In genomic region chr7:38271511-38271811, GRCm38 (mm10) we compare ENCODE assay signal across 8 mouse cellular contexts. TPM values are rescaled to one million over a fixed set of nuclear protein-coding genes. Genes with fewer than 3 reads are reported as not detected.
DNase-seq lines count a peak whose midpoint lies in the region; ATAC-seq and TF ChIP-seq lines count a peak whose summit lies in the region.

No protein-coding gene starts in this region.

- in situ Hi-C loops in Patski (cut with MboI; ENCODE audit: low pct_unique_long_range_greater_than_20kb) = no loop called here

- no peak for TF ChIP-seq EP300 in heart, postnatal 0 days (IDR thresholded peaks at IDR 0.05; ENCODE audit: low read depth)

- 1% methylated on average over 11 of the region's 11 CpGs for WGBS in heart, postnatal 0 days
- WGBS in hindbrain, embryonic 10.5 days = 0% methylated on average over 11 of the region's 11 CpGs
- WGBS in midbrain, embryonic 10.5 days = 1% methylated on average over 11 of the region's 11 CpGs

- no peak for TF ChIP-seq CTCF in heart, postnatal 0 days (IDR thresholded peaks at IDR 0.05; ENCODE audit: low read depth)
- TF ChIP-seq CTCF in Patski (IDR thresholded peaks at IDR 0.05) = no peak

- peak overlapping the region; percentile 92 for H3K4me3 ChIP-seq in heart, postnatal 0 days (ENCODE audit: low read depth, low read length)
- peak overlapping the region; percentile 63 for H3K4me3 ChIP-seq in hindbrain, embryonic 10.5 days
- peak overlapping the region; percentile 83 for H3K4me3 ChIP-seq in midbrain, embryonic 10.5 days

- no peaks in the 10 kb centered on the region for H3K9me3 ChIP-seq in heart, postnatal 0 days (replicated peaks; ENCODE audit: control insufficient read depth, low read length)
- H3K9me3 ChIP-seq in hindbrain, embryonic 10.5 days = no peaks in the 10 kb centered on the region
- H3K9me3 ChIP-seq in midbrain, embryonic 10.5 days (replicated peaks) = no peaks in the 10 kb centered on the region

- CTCF ChIA-PET in Patski (lab: Charles Lee) = interaction anchor here (1.8 to 3.0 kb wide), 2 partner anchors 70 to 88 kb away, joined by 5 to 16 read pairs; partner anchors contain the start of gene 1600014C10Rik

- no peak for DNase-seq in heart, postnatal 0 days (ENCODE audit: low spot score)
- no peak for DNase-seq in heart, postnatal 10 days
- no peak for DNase-seq in Patski (ENCODE audit: low read depth, low spot score)
- DNase-seq in hindbrain, embryonic 10.5 days (ENCODE audit: low spot score) = no peak
- no peak for DNase-seq in midbrain, embryonic 10.5 days (ENCODE audit: low spot score)
- no peak for DNase-seq in gastrocnemius, postnatal 4 days (ENCODE audit: low spot score in 2 of 2)
- no peak for DNase-seq in left cerebral cortex, adult 8-10 months (ENCODE audit: low spot score in 2 of 2)
- no peak for DNase-seq in cerebellum, postnatal 36 days

- H3K9ac ChIP-seq in heart, postnatal 0 days (replicated peaks; ENCODE audit: low read depth, low read length) = peak overlapping the region; percentile 83

- POLR2A ChIA-PET in Patski (lab: Charles Lee) = interaction anchor here (0.8 to 1.3 kb wide), 4 partner anchors 11 to 89 kb away, joined by 3 to 4 read pairs (median 4); partner anchors contain the start of gene 1600014C10Rik

- peak overlapping the region; percentile 69 for H3K27ac ChIP-seq in heart, postnatal 0 days (ENCODE audit: low read depth)
- H3K27ac ChIP-seq in hindbrain, embryonic 10.5 days = peak overlapping the region; percentile 89
- peak overlapping the region; percentile 89 for H3K27ac ChIP-seq in midbrain, embryonic 10.5 days (replicated peaks)

- intact Hi-C loops in heart, postnatal 10 days (cut with DNase I) = loop anchor here (2.0 to 10.0 kb wide), 2 partner anchors 43 to 897 kb away; partner anchors contain the start of gene Plekhf1

- peak overlapping the region; percentile 91 for H3K4me2 ChIP-seq in heart, postnatal 0 days (ENCODE audit: low read depth, low read length)

- ATAC-seq in heart, postnatal 0 days (ENCODE audit: insufficient read depth, low read depth) = 0 out of 2 replicates have a peak, but pooled peaks have one; percentile 37
- ATAC-seq in Patski = peak; percentile 52

- H3K27me3 ChIP-seq in heart, postnatal 0 days (ENCODE audit: control insufficient read depth, insufficient read depth, low read length) = no peaks in the 10 kb centered on the region
- H3K27me3 ChIP-seq in Patski = no peaks in the 10 kb centered on the region
- no peaks in the 10 kb centered on the region for H3K27me3 ChIP-seq in hindbrain, embryonic 10.5 days (ENCODE audit: insufficient read depth, poor library complexity, severe bottlenecking)
- no peaks in the 10 kb centered on the region for H3K27me3 ChIP-seq in midbrain, embryonic 10.5 days (ENCODE audit: low read depth, poor library complexity, severe bottlenecking)

- H3K4me1 ChIP-seq in heart, postnatal 0 days (ENCODE audit: control insufficient read depth, insufficient read depth) = peaks cover 16% of the 10 kb centered on the region
- peaks cover 16% of the 10 kb centered on the region for H3K4me1 ChIP-seq in hindbrain, embryonic 10.5 days (replicated peaks)
- peaks cover 17% of the 10 kb centered on the region for H3K4me1 ChIP-seq in midbrain, embryonic 10.5 days

- peaks cover 20% of the 10 kb centered on the region for H3K36me3 ChIP-seq in heart, postnatal 0 days (replicated peaks; ENCODE audit: control insufficient read depth, insufficient read depth, low read length)
- peaks cover 24% of the 10 kb centered on the region for H3K36me3 ChIP-seq in hindbrain, embryonic 10.5 days
- H3K36me3 ChIP-seq in midbrain, embryonic 10.5 days = peaks cover 24% of the 10 kb centered on the region

RNA-seq across cellular contexts. Expression of gene Pop4, which starts 0.2 kb away (rescaled TPM):
- total RNA-seq in heart, postnatal 0 days (2014; rRNA removed; ENCODE audit: low replicate concordance) = 27.7 and 29.2 TPM in 2 replicates
- polyA plus RNA-seq in heart, postnatal 0 days (2015; fragmentation: Nextera tagmentation; extraction: Ambion mirVana) = 26.3 TPM in 2 replicates
- 10 to 100 TPM; 19.0 to 24.0 TPM for total RNA-seq in heart, postnatal 10 days (2021)
- polyA plus RNA-seq in Patski (2021) = 38.8 TPM
- 83.2 and 92.3 TPM in 2 replicates for polyA plus RNA-seq in hindbrain, embryonic 10.5 days (2016; fragmentation: Nextera tagmentation; extraction: Ambion mirVana)
- 95.8 and 96.1 TPM in 2 replicates for polyA plus RNA-seq in midbrain, embryonic 10.5 days (2016; fragmentation: Nextera tagmentation; extraction: Ambion mirVana)
- total RNA-seq in gastrocnemius, postnatal 4 days (2021) = 10 to 100 TPM; 20.1 to 26.3 TPM
- total RNA-seq in left cerebral cortex, adult 8-10 months (2022) = 10 to 100 TPM; 22.6 to 25.6 (median 23.6) TPM

RNA-seq across cellular contexts. Expression of gene Plekhf1, which starts 43.6 kb away (rescaled TPM):
- total RNA-seq in heart, postnatal 0 days (2014; rRNA removed; ENCODE audit: low replicate concordance) = 6.3 and 17.5 TPM in 2 replicates
- polyA plus RNA-seq in heart, postnatal 0 days (2015; fragmentation: Nextera tagmentation; extraction: Ambion mirVana) = 6.6 and 8.6 TPM in 2 replicates
- 10 to 100 TPM in 1 of 2 experiments, 1 to 10 TPM in 1; 9.7 to 11.0 TPM for total RNA-seq in heart, postnatal 10 days (2021)
- polyA plus RNA-seq in Patski (2021) = 18.4 TPM
- 2.5 and 3.2 TPM in 2 replicates for polyA plus RNA-seq in hindbrain, embryonic 10.5 days (2016; fragmentation: Nextera tagmentation; extraction: Ambion mirVana)
- polyA plus RNA-seq in midbrain, embryonic 10.5 days (2016; fragmentation: Nextera tagmentation; extraction: Ambion mirVana) = 2.3 and 2.6 TPM in 2 replicates
- 1 to 10 TPM; 5.8 to 6.5 TPM for total RNA-seq in gastrocnemius, postnatal 4 days (2021)
- 1 to 10 TPM; 1.7 to 3.3 (median 2.6) TPM for total RNA-seq in left cerebral cortex, adult 8-10 months (2022)
